Mouse (Mus musculus): ENCODE results near the gene Zbp1. TPM values are rescaled to one million over a fixed set of nuclear protein-coding genes. Genes with fewer than 3 reads are reported as not detected.

Zbp1 gene
- polyA plus RNA-seq, 1 experiment from 2014 or later, result 0.08 TPM

DNA sequence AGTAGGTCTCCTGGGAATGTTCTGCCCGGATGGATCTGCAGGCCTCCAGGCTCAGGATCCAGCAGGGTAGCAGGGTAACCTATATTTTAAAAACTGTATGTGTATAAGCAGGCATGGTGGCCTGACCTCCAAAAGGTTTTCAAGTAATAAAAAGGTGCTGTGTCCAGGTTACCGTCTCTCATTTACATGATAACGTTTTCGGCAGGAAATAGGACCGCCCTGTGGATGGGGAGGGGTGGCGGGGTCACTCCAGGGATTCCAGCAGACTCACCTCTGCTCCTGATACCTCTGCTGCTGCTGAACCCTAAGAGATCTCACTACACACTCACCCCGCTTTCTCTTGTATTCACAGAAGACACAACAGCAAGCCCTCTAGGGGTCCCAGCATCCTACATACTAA, 7.2 kb upstream of the Zbp1 start:
- Histone ChIP-seq H3K4me1 (peaks cover 19% of the 10 kb centered on the region), H3K4me3 (replicated peaks) (no peak overlapping the region)

DNA sequence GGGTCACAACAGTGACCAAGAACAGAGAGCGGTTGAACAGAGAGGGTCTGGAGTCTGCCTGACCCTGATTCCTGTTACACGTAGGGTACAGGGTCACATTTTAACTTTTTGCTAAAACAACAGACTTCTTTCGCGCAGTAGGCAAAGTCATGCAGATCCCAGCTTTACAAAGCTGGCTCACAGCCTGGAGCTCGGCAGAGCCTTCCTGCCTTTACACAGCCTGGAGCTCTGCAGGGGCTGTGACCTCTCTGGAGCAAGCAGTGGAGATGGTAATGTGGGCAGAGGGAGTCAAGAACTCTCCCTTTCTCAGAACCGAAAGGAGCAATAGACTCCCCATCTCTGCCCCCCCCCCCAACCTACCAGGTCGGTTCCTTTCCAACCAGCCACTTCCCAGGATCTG, 6.1 kb upstream of the Zbp1 start:
- Histone ChIP-seq H3K4me2 (no peak overlapping the region), H3K9ac (replicated peaks) (no peak overlapping the region), H3K4me1 (peaks cover 12% of the 10 kb centered on the region), H3K4me3 (replicated peaks) (no peak overlapping the region), H3K27ac (replicated peaks) (no peak overlapping the region), H3K27me3 (replicated peaks) (no peaks in the 10 kb centered on the region), H3K36me3 (peaks cover 10% of the 10 kb centered on the region), H3K9me3 (replicated peaks) (no peaks in the 10 kb centered on the region)
- 72% methylated on average over 7 of the region's 7 CpGs for WGBS
- no peak for ATAC-seq (ENCODE audit: low FRiP score)

More for the DNA sequence above, 7.2 kb upstream of the Zbp1 start:
- Histone ChIP-seq H3K9me3 (replicated peaks) (no peaks in the 10 kb centered on the region), H3K27me3 (replicated peaks) (no peaks in the 10 kb centered on the region), H3K36me3 (peaks cover 16% of the 10 kb centered on the region), H3K27ac (replicated peaks) (no peak overlapping the region), H3K9ac (replicated peaks) (no peak overlapping the region), H3K4me2 (no peak overlapping the region)
- no peak for ATAC-seq (ENCODE audit: low FRiP score)
- 83% methylated on average over 7 of the region's 7 CpGs for WGBS

DNA sequence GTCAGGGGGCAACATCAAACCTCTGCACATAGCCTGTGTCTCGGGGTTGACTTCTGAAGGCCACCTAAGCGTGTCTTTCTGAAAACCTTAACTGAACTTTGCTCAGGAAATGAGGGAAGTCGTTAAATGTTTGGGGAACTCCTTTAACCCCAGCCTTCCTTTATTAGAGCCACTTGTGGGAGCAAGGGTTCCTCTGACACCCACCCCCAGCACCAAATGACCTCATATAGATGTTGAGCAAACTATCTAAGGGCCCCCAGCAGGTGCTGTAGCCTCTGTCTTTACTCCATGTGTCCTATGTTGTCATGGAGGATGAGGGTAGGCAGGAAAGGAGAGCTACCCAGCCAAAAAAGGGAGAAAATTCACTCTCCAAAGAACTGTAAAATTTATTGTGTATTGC, 5.4 kb upstream of the Zbp1 start:
- 82% methylated on average over 3 of the region's 3 CpGs for WGBS
- Histone ChIP-seq H3K36me3 (peaks cover 10% of the 10 kb centered on the region), H3K27ac (replicated peaks) (no peak overlapping the region), H3K27me3 (replicated peaks) (no peaks in the 10 kb centered on the region), H3K4me2 (no peak overlapping the region), H3K9ac (replicated peaks) (no peak overlapping the region), H3K4me1 (peaks cover 8% of the 10 kb centered on the region), H3K9me3 (replicated peaks) (no peaks in the 10 kb centered on the region), H3K4me3 (replicated peaks) (no peak overlapping the region)
- ATAC-seq (ENCODE audit: low FRiP score), result no peak

DNA sequence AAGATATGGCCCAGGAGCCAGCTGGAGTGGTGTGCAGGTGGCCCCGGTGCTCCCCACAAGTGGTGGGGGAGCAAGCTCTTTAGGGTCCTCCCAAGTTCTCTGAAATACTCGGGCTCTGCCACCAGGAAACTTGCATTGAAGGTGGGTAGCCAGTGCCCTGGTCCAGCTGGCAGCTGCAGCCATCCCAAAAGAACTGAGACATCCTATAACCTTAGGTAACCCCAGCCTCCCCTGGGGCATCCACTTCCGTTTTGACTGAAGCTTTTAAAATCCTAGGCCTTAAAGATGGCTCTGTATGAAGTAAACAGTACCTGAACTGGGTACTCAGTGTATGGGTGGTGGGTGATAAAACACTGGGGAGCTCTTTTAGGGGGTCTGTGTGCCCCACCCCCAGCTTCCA, 4.8 kb upstream of the Zbp1 start:
- no peak overlapping the region for H3K27ac ChIP-seq (replicated peaks)
- no peak overlapping the region for H3K9ac ChIP-seq (replicated peaks)
- no peaks in the 10 kb centered on the region for H3K9me3 ChIP-seq (replicated peaks)
- no peaks in the 10 kb centered on the region for H3K27me3 ChIP-seq (replicated peaks)
- no peak overlapping the region for H3K4me3 ChIP-seq (replicated peaks)
- H3K4me1 ChIP-seq, result peaks cover 8% of the 10 kb centered on the region
- no peak for ATAC-seq (ENCODE audit: low FRiP score)
- no peak overlapping the region for H3K4me2 ChIP-seq
- 79% methylated on average over 3 of the region's 3 CpGs for WGBS
- peaks cover 7% of the 10 kb centered on the region for H3K36me3 ChIP-seq

DNA sequence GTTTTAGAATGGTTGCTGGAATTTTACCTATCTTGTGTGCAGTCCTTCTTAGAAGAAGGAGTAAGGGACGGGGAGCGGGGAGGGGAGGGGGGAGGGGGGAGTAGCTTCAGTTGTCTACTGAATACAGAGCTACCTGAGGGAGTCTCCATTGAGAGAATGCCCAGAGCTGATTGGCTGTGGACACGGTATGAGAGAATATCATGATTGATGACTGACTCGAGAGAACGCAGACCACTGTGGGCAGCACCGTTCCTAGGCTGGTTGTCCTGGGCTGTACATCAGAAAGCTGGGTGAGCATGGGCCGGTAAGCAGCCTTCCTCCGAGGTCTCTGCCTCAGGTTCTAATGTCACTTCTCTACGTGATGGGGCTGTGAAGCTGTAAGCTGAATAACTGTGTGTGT, 2.0 kb upstream of the Zbp1 start:
- Histone ChIP-seq H3K4me3 (replicated peaks) (no peak overlapping the region), H3K9me3 (replicated peaks) (no peaks in the 10 kb centered on the region), H3K9ac (replicated peaks) (no peak overlapping the region), H3K4me1 (peaks cover 7% of the 10 kb centered on the region; the same call in 1 of the 2 replicates), H3K4me2 (no peak overlapping the region), H3K27ac (replicated peaks) (no peak overlapping the region), H3K36me3 (no peaks in the 10 kb centered on the region; the same call in 1 of the 2 replicates), H3K27me3 (replicated peaks) (no peaks in the 10 kb centered on the region)
- 94% methylated on average over 9 of the region's 9 CpGs for WGBS
- ATAC-seq (ENCODE audit: low FRiP score), result no peak

DNA sequence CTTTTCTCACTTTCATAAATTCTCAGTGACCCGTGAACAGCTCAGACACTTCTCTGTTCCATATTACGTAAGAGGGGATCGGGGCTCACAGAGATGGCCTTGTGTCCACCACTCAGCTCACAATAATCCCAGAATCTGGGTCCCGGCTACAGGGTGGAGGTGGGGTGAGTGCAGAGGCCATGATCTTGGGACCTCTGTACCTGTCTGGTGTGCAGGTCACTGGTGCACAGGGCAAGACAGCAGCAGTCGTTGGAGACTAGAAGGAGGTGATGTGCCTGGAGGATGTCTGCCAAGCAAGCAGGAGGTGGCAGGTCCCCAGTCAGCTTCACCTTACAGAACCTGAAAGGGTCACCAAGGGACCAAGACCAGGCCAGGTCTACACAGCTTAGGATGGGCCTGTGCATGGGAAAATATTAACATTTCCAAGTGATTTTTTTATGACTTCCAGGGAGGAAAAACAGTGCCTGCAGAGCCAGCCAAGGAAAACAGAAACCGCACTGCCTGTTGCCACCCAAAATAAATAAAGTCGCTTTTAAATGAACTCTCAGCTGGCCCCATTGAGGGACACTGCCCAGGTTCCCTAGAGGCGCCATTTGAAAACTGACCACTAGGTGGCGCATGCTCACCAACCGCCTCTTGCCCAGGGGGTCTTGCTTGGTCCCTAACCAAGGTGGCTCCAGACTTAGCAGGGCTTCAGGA, 682 bp upstream of the Zbp1 start:
- no peaks in the 10 kb centered on the region for H3K9me3 ChIP-seq (replicated peaks)
- 47% methylated on average over 10 of the region's 10 CpGs for WGBS
- H3K27me3 ChIP-seq (replicated peaks), result no peaks in the 10 kb centered on the region
- no peak overlapping the region for H3K4me2 ChIP-seq
- H3K4me1 ChIP-seq, result no peaks in the 10 kb centered on the region
- no peak overlapping the region for H3K9ac ChIP-seq (replicated peaks)
- ATAC-seq (ENCODE audit: low FRiP score), result no peak
- H3K27ac ChIP-seq (replicated peaks), result no peak overlapping the region
- no peaks in the 10 kb centered on the region for H3K36me3 ChIP-seq
- H3K4me3 ChIP-seq (replicated peaks), result no peak overlapping the region

DNA sequence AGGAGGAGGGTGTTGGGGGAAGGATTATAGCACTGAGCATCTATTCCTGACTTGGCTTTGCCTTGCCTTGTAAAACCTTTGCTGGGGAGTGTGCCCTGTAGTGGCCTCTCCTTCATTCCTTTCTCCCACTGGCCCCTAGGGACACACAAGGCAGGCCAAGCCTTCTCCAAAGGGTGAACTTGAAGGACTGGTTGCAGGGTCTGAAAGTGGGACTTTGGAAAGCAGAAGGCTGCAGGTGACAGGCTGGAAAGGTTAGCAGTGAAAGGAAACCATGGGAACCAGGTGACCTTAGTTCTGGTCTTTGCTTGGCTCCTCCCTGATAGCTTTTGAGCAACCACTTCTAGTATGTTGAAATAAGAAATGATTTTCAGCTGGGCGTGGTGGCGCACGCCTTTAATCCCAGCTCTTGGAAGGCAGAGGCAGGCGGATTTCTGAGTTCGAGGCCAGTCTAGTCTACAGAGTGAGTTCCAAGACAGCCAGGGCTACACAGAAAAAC, 912 bp downstream of the Zbp1 start:
- no peak overlapping the region for H3K27ac ChIP-seq (replicated peaks)
- H3K9ac ChIP-seq (replicated peaks), result no peak overlapping the region
- H3K36me3 ChIP-seq, result no peaks in the 10 kb centered on the region
- no peak overlapping the region for H3K4me2 ChIP-seq
- H3K9me3 ChIP-seq (replicated peaks), result no peaks in the 10 kb centered on the region
- H3K4me1 ChIP-seq, result no peaks in the 10 kb centered on the region
- ATAC-seq (ENCODE audit: low FRiP score), result no peak
- H3K4me3 ChIP-seq (replicated peaks), result no peak overlapping the region
- H3K27me3 ChIP-seq (replicated peaks), result no peaks in the 10 kb centered on the region
- 91% methylated on average over 5 of the region's 5 CpGs for WGBS

DNA sequence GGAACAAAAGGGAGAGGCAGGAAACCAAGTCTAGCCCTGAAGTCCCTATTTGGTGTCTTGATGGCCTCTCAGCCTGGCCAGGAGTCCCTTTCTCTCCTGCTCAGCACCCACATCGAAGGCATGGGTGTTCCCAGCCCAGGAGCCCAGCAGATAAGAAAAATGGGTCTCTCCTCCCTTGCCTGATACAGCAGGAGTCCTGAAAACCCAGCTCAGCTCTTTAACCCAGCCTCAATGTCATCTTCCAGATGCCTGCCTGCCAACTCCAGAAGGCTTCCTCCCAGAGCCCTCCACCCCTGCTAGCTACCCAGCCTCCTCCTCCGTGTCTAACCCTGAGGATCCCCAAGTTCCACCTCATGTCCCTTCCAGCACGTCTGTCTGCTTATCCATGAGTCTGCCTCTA, 1.5 kb downstream of the Zbp1 start:
- Histone ChIP-seq H3K4me3 (replicated peaks) (no peak overlapping the region), H3K9ac (replicated peaks) (no peak overlapping the region), H3K9me3 (replicated peaks) (no peaks in the 10 kb centered on the region), H3K27me3 (replicated peaks) (no peaks in the 10 kb centered on the region), H3K4me1 (no peaks in the 10 kb centered on the region), H3K27ac (replicated peaks) (no peak overlapping the region), H3K4me2 (no peak overlapping the region), H3K36me3 (no peaks in the 10 kb centered on the region)
- WGBS, result 79% methylated on average over 3 of the region's 3 CpGs
- ATAC-seq (ENCODE audit: low FRiP score), result no peak

DNA sequence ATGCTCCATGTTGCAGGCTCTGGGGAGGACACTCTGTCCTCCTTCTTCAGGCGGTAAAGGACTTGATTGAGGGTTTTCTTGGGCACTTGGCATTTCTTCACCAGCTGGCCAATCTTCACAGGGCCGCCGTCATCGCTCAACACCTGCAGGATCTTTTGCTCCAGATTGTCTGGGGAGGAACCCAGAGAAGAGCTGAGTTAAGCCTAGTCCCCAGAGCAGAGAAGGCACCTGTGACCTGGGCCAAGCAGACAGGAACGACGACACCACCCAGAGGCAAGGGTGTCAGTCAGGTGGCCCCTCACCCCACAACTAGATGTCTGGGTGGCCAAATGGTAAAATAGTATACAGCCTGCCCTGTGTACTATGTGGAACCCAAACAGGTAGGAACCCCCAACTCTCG, 1.9 kb downstream of the Zbp1 start:
- H3K27ac ChIP-seq (replicated peaks), result no peak overlapping the region
- no peak overlapping the region for H3K4me2 ChIP-seq
- H3K4me3 ChIP-seq (replicated peaks), result no peak overlapping the region
- H3K27me3 ChIP-seq (replicated peaks), result no peaks in the 10 kb centered on the region
- 89% methylated on average over 7 of the region's 7 CpGs for WGBS
- no peak overlapping the region for H3K9ac ChIP-seq (replicated peaks)
- no peak for ATAC-seq (ENCODE audit: low FRiP score)
- H3K36me3 ChIP-seq, result no peaks in the 10 kb centered on the region
- no peaks in the 10 kb centered on the region for H3K4me1 ChIP-seq
- no peaks in the 10 kb centered on the region for H3K9me3 ChIP-seq (replicated peaks)

DNA sequence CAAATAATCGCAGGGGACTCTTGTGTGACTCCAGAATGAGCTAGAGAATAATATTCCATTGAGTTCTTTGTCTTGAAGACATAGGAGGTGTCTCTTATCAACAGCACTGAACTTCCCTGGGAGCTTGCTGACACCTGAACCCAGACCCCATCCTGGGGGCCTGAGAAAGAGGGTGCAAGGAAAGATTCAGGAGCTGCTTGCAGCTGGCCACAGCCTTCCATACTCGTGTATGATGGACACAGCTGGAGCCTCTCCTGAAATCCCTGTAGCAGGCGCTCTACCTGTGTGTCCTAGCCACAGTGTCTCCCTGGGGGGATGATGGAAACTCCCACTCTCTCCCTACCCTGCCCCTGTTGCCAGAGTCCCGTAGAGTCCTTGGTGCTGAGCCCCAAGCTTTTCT, 6.5 kb downstream of the Zbp1 start:
- no peaks in the 10 kb centered on the region for H3K36me3 ChIP-seq
- 84% methylated on average over 4 of the region's 4 CpGs for WGBS

DNA sequence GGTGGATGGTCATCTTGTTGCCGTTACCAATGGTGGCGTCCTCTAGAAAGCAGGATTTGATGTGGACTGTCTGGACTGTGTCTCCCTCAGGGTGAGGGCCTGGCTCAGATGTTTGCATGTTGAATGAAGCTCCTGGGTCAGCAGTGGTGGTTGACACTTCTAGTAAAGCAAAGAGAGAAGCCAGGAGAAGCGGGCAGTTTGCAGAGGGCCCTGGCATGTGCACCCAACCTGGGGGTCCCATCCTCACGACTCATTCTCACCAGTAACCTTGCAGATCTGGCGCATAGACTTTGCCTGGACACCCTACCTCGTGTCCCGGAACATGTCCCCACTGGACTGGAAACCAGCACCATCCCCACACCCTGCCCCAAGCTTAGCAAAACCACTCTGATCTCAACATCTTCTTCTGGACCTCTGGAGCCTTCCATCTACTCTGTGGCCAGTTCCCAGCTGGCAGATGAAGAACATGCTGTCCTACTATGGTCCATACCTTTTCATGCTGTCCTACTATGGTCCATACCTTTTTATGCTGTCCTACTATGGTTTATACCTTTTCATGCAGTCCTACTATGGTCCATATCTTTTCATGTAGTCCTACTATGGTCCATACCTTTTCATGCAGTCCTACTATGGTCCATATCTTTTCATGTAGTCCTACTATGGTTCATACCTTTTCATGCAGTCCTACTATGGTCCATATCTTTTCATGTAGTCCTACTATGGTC, 9.5 kb downstream of the Zbp1 start:
- no peak overlapping the region for H3K9ac ChIP-seq (replicated peaks)
- WGBS, result 95% methylated on average over 7 of the region's 7 CpGs

More for the DNA sequence above, 6.5 kb downstream of the Zbp1 start:
- H3K4me2 ChIP-seq, result no peak overlapping the region
- no peak overlapping the region for H3K9ac ChIP-seq (replicated peaks)
- no peaks in the 10 kb centered on the region for H3K27me3 ChIP-seq (replicated peaks)
- H3K4me3 ChIP-seq (replicated peaks), result no peak overlapping the region
- H3K27ac ChIP-seq (replicated peaks), result no peak overlapping the region
- no peaks in the 10 kb centered on the region for H3K4me1 ChIP-seq
- H3K9me3 ChIP-seq (replicated peaks), result no peaks in the 10 kb centered on the region
- ATAC-seq (ENCODE audit: low FRiP score), result no peak

DNA sequence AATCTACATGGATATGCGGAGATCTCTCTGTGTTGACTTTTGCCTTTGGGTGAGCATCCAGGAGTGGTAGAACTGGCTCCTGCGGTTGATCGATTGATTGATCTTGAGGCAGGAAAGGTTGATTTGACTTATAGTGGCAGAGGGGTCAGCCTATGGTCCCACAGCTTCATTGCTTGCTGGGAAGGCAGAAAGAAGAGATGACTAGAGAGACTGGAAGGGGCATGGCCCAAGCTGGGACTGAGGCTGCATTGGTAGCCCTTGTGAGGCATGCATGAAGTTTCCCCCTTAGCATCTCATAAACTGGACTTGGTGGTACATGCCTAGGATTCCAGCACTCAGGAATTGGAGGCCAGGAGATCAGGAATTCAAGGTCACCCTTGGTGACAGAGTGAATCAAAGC, 11.7 kb downstream of the Zbp1 start:
- H3K27me3 ChIP-seq (replicated peaks), result no peaks in the 10 kb centered on the region
- no peak overlapping the region for H3K4me3 ChIP-seq (replicated peaks)
- no peak for ATAC-seq (ENCODE audit: low FRiP score)
- no peaks in the 10 kb centered on the region for H3K36me3 ChIP-seq
- no peak overlapping the region for H3K27ac ChIP-seq (replicated peaks)
- no peak overlapping the region for H3K4me2 ChIP-seq
- H3K4me1 ChIP-seq, result no peaks in the 10 kb centered on the region
- H3K9ac ChIP-seq (replicated peaks), result no peak overlapping the region
- WGBS, result 97% methylated on average over 3 of the region's 3 CpGs
- no peaks in the 10 kb centered on the region for H3K9me3 ChIP-seq (replicated peaks)

More for the DNA sequence above, 9.5 kb downstream of the Zbp1 start:
- Histone ChIP-seq H3K4me2 (no peak overlapping the region), H3K27me3 (replicated peaks) (no peaks in the 10 kb centered on the region), H3K4me1 (no peaks in the 10 kb centered on the region), H3K36me3 (no peaks in the 10 kb centered on the region), H3K4me3 (replicated peaks) (no peak overlapping the region), H3K9me3 (replicated peaks) (no peaks in the 10 kb centered on the region), H3K27ac (replicated peaks) (no peak overlapping the region)
- ATAC-seq (ENCODE audit: low FRiP score), result no peak
